Comparison of ENCODE assay signal across 16 mouse cellular contexts in genomic region chr13:28457403-28457802, GRCm38 (mm10).
DNase-seq lines count a peak whose midpoint lies in the region; ATAC-seq lines count a peak whose summit lies in the region.
"Had no signal": no experiment of that assay in that cellular context is flagged by ENCODE, and none has a peak within 500 bp of the region (broad histone marks: within the 10 kb centered on the region; RNA-seq: fewer than 3 reads in every experiment).

No protein-coding gene starts in this region.

- peak; percentile 7; the same call in 1 of the 2 replicates for ATAC-seq in megakaryocyte, adult 5-6 weeks (ENCODE audit: poor library complexity, severe bottlenecking)
- ATAC-seq: forebrain, embryonic 16.5 days; inflammation-experienced regulatory T-cells, adult 6 months; Patski had no signal

- DNase-seq in adrenal gland, postnatal 14 days, result peak; percentile 21
- no peak for DNase-seq in adrenal gland, postnatal 4 days (ENCODE audit: low spot score in 2 of 2)
- peak; percentile 20 for DNase-seq in 3134 (ENCODE audit: extremely low read depth, insufficient read length, low spot score)
- peak; percentile 67 for DNase-seq in NIH3T3 (ENCODE audit: low read depth)
- no peak for DNase-seq in thymus, postnatal 14 days
- no peak for DNase-seq in urinary bladder, postnatal 36 days (ENCODE audit: low spot score in 2 of 2)
- DNase-seq: cerebellum, adult 9-11 months; heart, postnatal 14 days; kidney, adult 8-10 months; kidney, postnatal 14 days; left cerebral cortex, postnatal 4 days; liver had no signal

Comparison
In these comparisons a context has a peak if more than half of its experiments do, and no peak if none do; other contexts are left out.
1. DNase-seq: peak in adrenal gland, postnatal 14 days (single experiment), 3134 (single experiment) and NIH3T3 (single experiment); none in adrenal gland, postnatal 4 days (0 of 2), thymus, postnatal 14 days (single experiment) and urinary bladder, postnatal 36 days (0 of 2).